Mouse (Mus musculus) lung, postnatal 4 days (tissue): ENCODE data around the gene Akr1b8.
A peak's percentile ranks its signal among the peaks of the same experiment; 100 is the strongest.
"Not testable (repeated sequence)": the region's sequence is repeated elsewhere in the genome, so short reads cannot be mapped to it uniquely, and the experiment has no call there.

Experiments used
- DNase-seq, 2 experiments: peaks; one replicate each; pipeline ENCODE4 v3.0.0; 2021

Gene Akr1b8

DNA sequence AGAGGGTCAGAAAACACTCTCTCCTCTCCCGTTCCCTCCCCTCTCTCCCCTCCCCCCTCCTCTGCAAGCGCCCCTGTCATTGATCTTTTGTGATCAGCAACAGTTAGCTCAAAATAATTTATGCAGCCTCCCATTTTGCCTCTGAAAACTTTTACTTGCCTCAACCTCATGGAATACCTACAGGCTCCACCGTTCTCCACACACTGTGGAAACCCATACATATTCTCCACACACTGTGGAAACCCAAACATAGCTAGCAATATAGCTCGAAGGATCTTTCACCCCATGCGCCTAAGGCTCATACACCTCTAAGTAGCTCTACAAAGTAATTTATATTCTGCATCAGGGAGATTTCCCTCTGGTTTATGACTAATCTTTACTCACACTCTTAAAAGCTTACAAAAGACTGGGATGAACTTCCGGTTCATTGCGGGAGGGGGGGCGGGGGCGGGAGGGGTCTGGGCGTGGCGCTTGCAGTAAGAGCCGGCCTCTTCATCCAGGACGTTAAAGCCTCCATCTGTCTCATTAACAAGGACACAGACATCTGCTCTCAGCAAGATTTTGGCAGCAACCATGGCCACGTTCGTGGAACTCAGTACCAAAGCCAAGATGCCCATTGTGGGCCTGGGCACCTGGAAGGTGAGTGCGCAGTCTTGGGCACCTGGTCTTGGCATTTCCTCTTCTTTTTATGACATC, at the start of gene Akr1b8:
Gene Akr1b8, plus strand, starts transcription at position 462 of the 696 bp plus-strand sequence.
- no peak for DNase-seq

DNA sequence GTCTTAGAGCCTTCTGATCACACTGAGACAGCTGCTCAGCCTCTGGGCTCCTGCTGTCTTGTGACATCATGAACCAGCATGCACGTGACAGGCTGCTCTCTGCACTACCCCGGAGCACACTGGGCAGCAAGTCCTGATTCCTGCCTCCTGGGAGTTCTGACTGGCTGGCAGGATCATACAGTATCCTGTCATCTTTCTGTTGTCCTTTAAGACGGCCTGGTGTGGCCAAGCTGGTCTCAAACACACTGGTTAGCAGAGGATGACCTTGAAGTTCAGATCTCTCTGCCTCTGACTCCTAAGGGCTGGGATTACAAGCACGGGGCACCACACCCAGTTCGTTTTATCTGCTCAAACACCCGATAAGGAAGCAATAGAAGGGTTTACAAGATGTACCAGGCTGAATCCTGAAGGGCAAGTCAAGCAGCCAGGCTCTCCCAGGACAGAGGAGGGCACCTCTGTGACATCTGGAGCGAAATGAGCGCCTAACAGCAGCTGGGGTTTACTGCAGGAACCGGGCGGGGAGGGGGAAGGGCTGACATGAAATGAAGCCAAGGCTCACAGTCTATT, 49.2 kb upstream of the Akr1b8 start:
- peak; percentile 22 to 58 for DNase-seq

DNA sequence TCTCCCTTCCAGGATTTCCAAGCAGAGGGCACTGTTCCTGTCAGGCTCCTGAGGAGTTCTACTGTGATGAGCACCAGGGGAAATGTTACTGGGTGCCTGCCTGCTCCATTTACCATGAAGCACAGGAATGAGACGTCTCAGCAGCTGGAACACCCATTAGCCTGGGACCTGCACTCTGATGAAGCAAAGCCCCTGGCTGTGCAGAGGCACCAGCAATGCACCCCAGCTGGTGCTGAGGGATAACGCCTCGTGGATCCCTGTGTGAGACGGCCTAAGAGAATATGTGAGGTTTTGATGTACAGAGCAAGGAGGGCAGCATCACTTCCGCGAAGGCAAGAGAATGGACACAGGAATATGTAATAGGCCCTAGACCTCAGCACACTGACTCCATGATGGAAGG, 47.1 kb upstream of the Akr1b8 start:
- DNase-seq, result peak in 1 of 2 experiments; percentile 55

DNA sequence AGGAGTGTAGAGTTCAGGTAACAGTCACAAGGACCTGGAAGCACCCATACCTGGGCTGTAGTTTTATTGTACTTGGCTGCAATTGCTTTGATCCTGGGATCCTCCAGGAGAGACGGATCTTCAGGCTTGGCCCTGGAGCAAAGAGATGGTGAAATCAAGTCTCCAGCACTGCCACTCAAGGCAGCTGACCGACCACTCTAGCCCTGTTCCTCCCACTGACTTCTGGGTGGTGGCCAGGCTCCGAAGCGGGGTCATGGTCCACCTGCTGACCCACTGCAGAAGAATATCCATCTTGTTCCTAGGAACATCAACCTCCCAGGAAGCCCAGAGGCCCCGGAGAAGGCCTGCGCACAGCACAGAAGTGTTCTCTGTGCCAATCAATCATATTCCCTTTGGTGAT, 44.4 kb upstream of the Akr1b8 start:
- DNase-seq, result peak; percentile 34 to 62

DNA sequence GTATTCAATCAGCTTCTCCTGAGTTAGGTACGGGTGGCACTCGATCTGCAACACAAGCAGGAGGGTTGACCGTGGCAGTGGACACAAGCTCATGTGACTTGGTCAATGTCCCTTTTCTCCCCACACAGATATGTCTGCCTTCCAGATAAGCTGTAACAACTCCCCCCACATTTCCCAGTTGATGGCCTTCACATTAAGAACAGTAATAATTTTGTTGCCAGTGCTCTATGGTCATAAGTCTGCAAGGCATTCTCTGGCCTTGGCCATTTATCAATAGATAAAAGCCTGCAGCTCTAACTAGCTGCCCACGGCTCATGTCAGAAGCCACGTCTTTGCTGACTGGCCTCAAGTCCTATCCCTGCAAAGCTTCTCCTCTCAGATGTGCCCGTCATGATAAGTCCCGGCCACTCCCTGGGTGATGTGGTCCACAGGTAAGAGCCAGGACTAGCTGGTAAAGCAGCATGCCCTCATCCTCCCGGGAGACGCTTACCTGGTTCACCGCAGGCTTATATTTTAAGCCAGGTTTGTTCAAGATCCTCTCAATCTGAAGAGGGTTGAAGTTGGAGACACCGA, 43.8 kb upstream of the Akr1b8 start:
- DNase-seq, result no peak

DNA sequence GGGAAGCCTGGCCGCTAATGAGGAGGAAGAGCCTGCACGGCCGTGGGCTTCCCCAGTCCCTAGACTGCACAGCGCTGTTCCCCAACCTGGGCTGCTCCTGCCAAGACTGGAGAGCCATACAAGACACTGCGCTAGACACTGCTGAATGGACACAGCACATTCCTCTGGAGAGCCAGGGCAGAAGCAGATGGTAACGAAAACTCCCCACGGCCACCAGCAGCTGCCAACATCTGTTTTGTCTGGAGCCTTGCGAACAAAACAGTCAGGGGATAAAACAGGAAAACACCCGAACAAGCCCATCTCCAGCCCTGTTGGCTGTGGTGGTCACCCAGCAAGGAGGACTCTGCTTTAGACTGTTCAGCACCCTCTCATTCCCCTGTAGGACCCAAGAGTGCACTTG, 40.5 kb upstream of the Akr1b8 start:
- DNase-seq, result peak in 1 of 2 experiments; percentile 67

DNA sequence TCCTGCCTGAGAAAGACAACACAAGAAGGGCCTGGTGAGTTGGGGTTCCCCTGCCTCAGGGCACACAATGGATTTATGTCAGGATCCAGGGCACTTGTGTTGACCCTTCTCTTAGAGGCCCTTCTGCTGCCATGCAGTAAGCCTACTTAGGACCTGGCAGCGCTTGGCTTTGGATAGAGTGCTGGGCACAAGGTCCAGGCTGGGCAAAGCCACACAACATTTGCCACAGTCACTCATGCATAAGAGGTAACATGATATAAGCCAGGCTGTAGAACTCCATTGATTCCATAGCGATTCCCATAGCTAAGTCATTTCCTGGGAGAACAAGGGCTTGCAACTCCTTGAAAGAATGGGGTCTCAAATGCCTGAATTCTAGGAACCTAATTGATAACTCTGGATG, 40.0 kb upstream of the Akr1b8 start:
- no peak for DNase-seq

DNA sequence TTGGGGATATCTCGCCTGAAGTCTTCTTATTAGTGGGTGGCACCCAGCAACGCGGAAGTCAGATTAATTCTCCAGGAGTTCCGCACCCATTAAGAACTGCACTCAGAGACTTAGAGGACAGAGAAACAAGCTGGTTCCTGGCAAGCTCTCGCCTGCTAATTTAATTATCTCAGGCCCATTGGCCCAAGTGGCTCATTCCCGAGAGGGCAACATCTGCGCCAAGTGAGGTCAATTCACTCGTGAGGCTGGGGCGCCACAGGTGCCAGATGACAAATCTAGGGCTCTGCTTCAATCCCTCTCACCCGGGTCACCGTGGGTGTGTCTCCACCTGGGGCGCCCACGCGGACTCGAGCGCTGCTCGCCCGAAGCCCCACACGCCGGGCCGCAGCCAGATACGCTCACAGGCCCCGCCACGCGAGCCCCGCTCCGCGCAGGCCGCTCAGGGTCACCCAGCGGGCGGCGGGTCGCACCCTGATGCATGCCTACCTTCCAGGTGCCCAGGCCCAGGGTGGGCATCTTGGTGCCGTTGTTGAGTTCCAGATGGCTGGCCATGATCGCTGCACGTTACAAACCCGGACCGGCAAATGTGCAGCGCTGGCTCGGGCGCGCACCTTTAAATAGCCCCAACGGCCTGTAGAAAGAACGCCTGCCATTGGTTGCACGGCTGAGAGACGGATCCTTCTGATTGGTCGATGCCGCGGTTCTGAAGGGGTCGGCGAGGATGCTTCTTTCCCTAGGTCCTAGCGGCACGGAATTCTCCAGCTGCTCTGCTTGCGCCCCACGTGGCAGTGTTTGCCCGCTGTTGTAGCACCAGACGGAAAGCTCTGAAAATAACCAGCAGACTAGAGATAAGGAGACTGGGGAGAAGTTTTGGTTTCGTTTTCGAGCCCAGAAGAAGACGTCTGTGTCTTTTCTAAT, 36.8 kb upstream of the Akr1b8 start, which contains the start of gene Akr1b3:
Gene Akr1b3, minus strand, starts transcription at position 625 of the 918 bp plus-strand sequence.
- peak; percentile 92 to 96 for DNase-seq

DNA sequence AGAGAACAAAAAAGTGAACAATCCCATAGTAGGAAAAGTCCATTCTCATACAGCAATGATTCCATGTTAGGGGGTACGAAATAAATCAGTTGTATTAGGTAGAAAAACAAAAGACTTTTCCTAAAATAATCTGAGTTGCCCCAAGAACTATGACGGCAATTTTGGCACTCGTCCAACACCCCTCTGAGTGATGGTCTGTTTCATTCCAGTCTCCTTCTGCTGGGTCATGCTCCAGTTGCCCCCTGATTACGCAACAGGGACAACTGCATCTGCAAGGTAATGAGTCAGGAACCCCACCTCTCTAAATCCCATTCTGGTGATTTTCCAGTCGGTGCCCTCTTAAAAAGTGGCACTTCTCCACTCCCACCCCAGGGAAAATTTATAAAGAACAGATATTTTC, 35.7 kb upstream of the Akr1b8 start:
- peak in 1 of 2 experiments; percentile 28 for DNase-seq

DNA sequence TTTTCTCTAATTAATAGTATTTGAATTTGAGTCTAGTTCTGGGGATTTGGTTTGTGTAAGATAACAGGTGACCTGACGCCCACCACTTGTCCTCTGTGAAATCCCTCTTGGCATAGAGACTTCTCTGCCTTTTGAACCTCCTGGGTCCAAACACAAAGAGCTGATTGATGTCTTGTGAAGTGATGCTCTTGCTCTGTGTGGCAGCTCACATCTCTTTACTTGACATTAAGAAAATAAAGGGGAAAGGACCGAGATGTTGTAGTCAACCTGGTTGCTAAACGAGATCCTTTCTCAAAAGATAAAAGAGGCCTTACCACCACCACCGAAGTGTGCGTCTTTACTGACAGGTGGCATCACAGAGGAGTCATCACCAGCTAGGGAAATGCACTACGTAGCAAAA, 35.3 kb upstream of the Akr1b8 start:
- DNase-seq, result no peak

DNA sequence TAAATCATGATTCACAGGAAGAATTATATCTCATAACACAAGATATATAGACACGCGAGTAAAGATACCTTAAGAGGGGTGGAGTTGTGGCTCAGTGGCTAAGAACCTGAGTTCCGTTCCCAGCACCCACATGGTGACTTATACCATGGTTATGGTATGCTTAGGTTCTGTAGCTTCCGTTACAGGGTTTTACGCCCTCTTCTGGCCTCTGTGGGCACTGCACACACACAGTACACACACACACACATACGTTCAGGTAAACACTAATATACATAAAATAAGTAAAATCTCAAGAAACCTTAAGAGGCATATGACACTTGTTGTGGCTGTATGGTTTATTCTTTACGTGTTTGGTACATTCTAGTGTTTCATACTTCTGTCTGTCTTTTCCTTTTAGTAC, 31.8 kb upstream of the Akr1b8 start:
- DNase-seq, result no peak

DNA sequence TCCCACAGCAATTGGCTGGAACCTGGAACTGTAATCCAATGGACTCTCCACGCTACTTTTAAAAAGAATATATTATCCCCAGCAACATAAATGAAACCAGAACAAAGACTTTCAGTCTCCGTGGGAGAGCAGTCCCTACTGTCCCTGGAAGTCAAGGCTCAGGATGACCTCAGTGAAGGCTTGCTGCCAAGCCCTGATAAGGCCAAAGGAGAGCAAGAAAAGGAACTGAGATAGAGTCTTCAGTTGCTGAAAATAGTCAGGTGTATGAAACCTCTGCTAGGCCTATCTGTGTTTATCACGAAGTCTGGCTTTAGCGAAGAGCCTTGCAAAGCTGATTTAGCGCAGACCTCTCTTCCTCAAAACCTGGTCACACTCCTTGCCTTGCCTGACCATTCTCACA, 22.5 kb upstream of the Akr1b8 start:
- DNase-seq, result no peak

DNA sequence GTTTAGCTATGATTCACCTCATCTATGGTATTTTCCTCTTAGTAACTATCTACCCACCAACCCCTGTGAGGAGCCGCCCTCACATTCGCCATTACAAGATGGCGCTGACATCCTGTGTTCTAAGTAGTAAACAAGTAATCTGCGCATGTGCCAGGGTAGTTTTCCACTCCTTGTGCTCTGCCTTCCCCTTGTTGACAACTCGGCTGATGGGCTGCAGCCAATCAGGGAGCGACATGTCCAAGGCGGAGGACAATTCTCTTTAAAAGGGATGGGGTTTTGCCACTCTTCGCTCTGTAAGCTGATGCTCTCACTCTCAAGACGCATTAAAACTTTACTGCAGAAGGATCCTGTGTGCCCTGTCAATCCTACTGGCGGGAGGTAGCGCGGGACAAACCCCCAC, 22.1 kb upstream of the Akr1b8 start:
- not testable (repeated sequence) for DNase-seq

DNA sequence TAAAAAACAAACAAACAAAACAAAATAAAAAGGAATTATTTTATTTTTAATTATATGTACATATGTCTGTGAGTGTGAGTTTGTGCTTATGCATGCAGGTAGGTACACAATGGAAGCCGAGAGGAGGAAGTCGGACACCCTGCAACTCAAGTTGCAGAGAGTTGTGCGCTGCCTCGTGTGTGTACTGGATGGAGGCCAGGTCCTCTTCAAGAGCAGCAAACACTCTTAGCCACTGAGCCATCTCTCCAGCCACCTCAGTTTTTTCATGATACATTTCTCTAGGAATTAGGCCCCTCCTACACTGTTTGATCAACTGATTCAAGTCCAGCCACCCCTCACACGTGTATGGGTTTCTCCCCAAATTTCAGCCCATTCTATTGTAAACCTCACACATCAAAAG, 19.2 kb upstream of the Akr1b8 start:
- DNase-seq, result peak; percentile 42 to 66

DNA sequence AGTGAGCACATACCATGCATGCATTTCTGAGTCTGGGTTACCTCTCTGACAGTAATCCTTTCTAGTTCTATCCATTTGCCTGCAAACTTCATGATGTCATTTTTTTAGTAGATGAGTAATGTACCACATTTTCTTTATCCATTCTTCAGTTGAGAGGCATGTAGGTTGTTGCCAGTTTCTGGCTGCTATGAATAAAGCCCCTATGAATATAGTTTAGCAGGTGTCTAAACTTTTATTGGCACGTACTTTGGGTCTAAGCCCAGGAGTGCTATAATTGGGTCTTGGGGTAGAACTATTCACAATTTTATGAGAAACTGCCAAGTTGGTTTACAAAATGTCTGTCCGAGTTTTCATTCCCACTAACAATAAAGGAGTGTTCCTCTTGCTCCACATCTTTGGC, 16.1 kb upstream of the Akr1b8 start:
- DNase-seq, result no peak

DNA sequence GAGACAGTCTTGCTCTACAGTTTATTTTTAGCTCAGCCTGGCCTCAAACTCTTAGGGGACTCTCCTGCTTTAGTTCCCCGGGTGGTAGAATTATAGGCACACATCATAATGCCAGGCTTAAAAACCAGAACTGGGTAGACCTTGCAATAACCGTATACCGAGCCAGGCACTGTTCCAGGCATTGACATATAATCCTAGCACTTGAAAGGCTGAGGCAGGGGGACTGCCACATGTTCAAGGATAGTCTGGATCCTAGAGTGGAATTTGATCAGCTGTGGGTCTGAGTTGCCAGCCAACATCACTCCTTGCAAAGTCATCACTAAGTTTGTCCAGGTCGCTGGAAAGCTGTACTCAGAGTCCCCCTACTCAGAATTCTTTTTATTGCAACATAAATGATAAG, 11.9 kb upstream of the Akr1b8 start:
- no peak for DNase-seq

DNA sequence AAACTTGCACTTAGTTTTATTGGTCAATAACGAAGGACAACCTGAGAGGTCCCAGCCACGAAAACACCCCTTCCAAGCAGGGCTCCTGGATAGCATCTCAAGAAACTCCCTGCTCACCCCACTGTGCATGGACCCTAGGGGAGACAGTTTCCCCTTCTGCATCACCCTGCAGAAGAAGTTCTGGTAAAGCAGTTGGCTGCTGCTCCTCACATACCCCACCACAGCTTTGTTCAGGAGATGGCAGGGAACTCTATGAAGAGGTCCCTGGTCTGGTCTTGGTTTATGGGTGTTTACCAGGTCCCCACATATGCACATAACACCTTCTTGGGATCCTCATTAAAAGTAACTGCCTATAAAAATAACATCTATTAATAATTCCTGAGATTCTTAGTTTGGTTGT, 11.4 kb upstream of the Akr1b8 start:
- no peak for DNase-seq

DNA sequence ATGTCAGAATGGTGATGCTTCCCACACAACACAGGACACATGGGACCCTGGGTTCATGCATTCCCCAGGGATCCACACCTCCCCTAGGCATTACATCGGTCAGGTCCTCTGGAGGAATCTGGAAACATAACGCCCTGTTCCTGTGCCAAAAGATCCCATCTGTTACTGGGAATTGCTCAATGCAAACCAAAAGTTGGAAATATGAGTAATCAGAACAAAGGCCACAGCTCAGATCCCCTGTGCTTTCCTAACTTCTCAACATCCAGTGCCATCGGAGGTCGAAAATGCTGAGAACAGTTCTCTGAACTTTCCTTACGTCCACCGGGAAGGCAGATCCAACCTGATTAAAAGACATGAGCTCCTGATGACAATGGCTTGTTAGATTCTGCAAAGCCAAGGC, 10.5 kb upstream of the Akr1b8 start:
- no peak for DNase-seq

DNA sequence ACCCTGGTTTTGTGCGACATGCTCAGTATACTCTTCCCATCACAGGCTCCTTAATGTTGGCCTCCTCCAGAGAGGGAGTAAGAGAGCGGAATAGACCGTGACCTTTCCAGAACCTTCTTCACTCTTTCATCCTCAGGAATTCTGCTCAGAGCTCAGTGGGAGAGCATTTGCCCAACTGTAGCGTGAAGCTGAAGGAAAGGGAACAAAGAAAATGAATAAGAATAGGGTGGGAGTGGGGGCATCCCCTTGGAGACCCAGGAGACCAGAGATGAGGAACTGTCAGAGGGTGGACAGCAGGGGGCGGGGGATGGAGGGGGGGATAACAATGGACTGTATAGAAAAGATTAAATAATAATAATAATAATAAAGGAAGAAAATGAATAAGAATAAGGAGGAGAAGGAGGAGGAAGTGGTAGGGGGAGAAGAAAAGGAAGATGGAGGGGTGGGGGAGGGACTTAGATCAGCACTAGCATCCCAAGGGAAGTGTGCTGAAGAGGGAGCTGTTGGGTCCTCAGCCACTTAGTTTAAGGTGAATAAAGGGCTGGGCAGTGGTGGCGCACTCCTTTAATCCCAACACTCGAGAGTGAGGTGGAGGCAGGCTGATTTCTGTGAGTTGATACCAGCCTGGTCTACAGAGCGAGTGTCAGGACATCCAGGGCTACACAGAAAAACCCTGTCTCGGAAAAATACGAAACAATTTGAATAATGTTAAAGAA, 9.6 kb upstream of the Akr1b8 start:
- no peak for DNase-seq

DNA sequence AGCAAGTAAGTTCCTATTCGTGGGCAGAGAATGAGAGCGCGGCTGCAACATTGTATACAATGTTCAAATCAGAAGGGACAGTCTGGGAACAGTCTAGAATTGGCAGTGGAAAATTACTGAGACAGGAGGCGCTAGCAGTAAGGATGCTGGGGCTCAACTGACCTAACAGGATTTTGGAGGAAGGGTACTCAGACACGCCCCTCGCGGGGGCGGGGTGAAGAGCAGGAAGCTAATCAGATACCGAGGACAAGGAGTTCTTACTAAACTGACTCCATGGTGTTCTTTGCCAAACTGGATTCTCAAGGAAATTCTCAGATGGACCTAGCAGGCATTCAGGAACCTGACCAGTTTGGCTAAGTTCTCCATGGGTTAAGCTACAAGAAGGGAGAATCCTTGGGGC, 9.0 kb upstream of the Akr1b8 start:
- DNase-seq, result peak; percentile 40 to 54

DNA sequence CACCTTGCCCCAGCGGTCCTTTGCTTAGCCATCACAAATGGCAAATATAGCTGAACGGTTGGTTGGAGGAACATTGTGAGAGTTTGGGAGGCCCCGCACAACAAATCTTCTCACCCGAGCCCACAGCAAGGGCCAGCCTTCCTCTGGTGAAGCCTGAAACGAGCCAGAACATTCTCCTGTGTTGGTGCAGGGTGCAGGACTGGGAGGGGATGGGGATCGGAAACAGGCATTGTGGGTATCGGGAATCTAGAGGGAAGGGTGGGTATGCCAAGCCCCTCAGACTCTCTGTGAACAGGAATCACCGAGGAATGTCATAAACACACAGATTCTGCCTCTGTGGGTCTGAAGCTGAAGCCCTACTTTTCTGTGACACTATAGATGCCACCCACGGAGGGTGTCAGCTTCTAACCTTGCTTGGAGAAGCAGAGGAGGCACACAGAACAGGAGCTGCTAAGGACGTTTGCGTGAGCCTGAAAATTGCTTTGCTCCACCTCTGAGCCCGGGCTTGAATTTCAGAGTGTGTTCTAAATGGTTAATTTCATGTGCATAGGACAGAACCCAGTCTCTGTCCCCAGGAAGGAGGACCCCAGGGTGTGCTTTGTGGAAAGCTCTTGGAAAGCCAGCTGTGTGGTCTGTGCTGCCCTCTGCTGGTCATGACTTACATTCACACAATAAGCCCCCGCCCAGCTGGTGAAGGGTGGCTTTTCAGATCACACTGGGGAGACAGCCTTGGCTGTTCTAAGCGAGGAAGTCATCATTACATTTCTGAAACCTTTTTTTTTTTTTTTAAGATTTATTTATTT, 7.6 kb upstream of the Akr1b8 start:
- DNase-seq, result peak; percentile 71 to 82
